Mouse (Mus musculus) kidney, embryonic 16.5 days (tissue): ENCODE results near the gene Hist3h2ba. TPM values are rescaled to one million over a fixed set of nuclear protein-coding genes. Genes with fewer than 3 reads are reported as not detected.

Experiments used
- ATAC-seq: fragments of 200-750 bp; cut with Nextera tagmentation; 2 replicates; pipeline ENCODE4 v1.8.0; 2017; ENCODE audit warnings: moderate TSS enrichment; ENCODE audit not compliant: low FRiP score, low TSS enrichment
- H3K27ac ChIP-seq: fragments of 300-500 bp; sonication (generic); 2 replicates; pipeline ENCODE4 v1.5.1; 2014; ENCODE audit warnings: low read length
- H3K27me3 ChIP-seq: fragments of 300-500 bp; sonication (generic); 2 replicates; pipeline ENCODE4 v1.6.1; 2014; ENCODE audit warnings: low read length, control low read depth, mixed read lengths; ENCODE audit not compliant: insufficient read depth
- H3K36me3 ChIP-seq: fragments of 300-500 bp; sonication (generic); 2 replicates; pipeline ENCODE4 v1.6.1; 2014; ENCODE audit warnings: low read length, control low read depth, mixed read lengths; ENCODE audit not compliant: insufficient read depth
- H3K4me1 ChIP-seq: fragments of 300-500 bp; sonication (generic); 2 replicates; pipeline ENCODE4 v1.6.1; 2014; ENCODE audit warnings: low read length, control low read depth, mixed read lengths; ENCODE audit not compliant: insufficient read depth
- H3K4me2 ChIP-seq: fragments of 300-500 bp; sonication (generic); replicated peaks from 2 replicates; pipeline ENCODE4 v1.6.1; 2014; ENCODE audit warnings: low read depth, low read length
- H3K4me3 ChIP-seq: fragments of 300-500 bp; sonication (generic); 2 replicates; pipeline ENCODE4 v1.5.1; 2014; ENCODE audit warnings: mild to moderate bottlenecking, low read length
- H3K9ac ChIP-seq: fragments of 300-500 bp; sonication (generic); replicated peaks from 2 replicates; pipeline ENCODE4 v1.6.1; 2014; ENCODE audit warnings: low read length
- H3K9me3 ChIP-seq: fragments of 300-500 bp; sonication (generic); 2 replicates; pipeline ENCODE4 v1.6.1; 2016; ENCODE audit warnings: low read length, control low read depth
- WGBS: fragments of 180-500 bp; shearing (Covaris S2); extraction: QIAGEN DNeasy Blood & Tissue Kit; methylation state at CpG from one replicate; pipeline ENCODE4 v1.1.7; 2014; 5-methylcytosine and 5-hydroxymethylcytosine counted together
- polyA plus RNA-seq: library from polyadenylated mRNA; unstranded; fragments of >200 nt; fragmentation: Nextera tagmentation; extraction: Ambion mirVana; gene quantifications from 2 replicates; pipeline ENCODE4 v1.2.1, GENCODE M21; 2015

The Hist3h2ba gene
- polyA plus RNA-seq, 1 experiment from 2014 or later, result 93.4 TPM

DNA sequence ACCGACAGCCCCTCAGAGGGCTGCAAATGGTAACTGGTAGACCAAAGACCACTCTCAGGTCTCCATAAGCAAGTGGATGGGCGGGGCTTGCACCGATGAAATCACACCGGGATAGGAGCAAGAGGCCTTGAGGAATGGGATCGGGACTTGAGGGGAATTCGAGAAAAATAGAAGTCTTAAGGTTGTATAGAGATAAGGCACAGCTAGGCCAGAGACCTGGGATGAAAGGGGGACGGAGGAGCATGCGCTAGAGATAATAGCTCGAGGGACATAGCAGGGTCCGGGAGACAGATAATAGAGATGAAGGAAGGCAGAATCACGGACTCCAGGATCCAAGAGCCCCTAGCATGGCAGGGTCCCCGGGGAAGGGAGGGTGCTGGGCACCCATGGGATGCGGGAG is 10.8 kb upstream of the Hist3h2ba start:
- under 1% methylated on average over 13 of the region's 13 CpGs for WGBS
- Histone ChIP-seq H3K36me3 (peaks cover 28% of the 10 kb centered on the region), H3K9me3 (no peaks in the 10 kb centered on the region), H3K4me1 (peaks cover 17% of the 10 kb centered on the region), H3K9ac (peak overlapping the region; percentile 99), H3K27me3 (no peaks in the 10 kb centered on the region), H3K27ac (peak overlapping the region; percentile 91; the same call in 1 of the 2 replicates), H3K4me2 (peak overlapping the region; percentile 87), H3K4me3 (peak overlapping the region; percentile 86)
- no peak for ATAC-seq

DNA sequence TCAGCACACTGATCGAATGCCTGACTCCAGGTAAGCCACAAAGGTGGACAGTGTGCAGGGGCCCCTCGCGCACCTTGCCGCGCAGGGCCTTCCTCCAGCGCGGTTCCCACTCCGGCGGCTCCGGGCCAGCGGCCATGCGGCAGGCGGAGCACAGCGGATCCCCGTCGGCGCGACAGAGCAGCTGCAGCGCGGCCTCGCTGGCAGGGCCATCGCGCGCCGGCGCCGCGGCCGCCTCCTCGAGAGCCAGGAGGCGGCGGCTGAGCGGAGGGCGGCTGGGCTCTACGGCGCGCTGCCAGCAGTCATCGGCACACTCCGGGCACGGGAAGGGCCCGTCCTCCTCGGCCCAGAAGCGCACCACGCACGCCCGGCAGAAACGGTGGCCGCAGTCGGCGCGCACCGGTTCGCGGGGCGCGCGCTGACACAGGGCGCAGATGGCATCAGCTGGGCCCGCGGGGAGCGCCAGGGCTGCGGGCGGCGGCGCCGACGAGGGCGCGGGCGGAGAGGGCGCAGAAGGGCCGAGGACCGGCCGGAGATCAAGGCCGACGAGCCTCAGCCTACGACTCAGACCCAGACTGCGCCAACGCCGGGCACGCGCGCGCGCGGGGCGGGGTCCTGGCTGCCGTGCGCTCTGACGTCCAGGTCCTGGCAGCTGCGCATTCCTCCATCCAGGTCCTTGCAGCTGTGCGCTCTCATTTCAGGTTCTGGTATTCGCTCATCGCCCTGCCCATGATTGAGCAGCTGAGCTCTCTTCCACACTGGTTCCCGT is 10.2 kb upstream of the Hist3h2ba start, which contains the start of gene Rnf187:
Rnf187 (minus strand) TSS at position 595 of the 766 bp plus-strand sequence.
- Histone ChIP-seq H3K27me3 (no peaks in the 10 kb centered on the region), H3K4me1 (peaks cover 17% of the 10 kb centered on the region), H3K9ac (peak within 1 kb of the TSS; percentile 99), H3K4me2 (peak within 1 kb of the TSS; percentile 87), H3K9me3 (no peaks in the 10 kb centered on the region), H3K36me3 (peaks cover 22% of the 10 kb centered on the region), H3K4me3 (peak within 1 kb of the TSS; percentile 86), H3K27ac (peak within 1 kb of the TSS; percentile 91)
- ATAC-seq, result peak; percentile 98
- WGBS, result under 1% methylated on average over 88 of the region's 95 CpGs

- Histone ChIP-seq H3K27ac (peak overlapping the region; percentile 91), H3K27me3 (no peaks in the 10 kb centered on the region), H3K4me1 (peaks cover 18% of the 10 kb centered on the region), H3K36me3 (peaks cover 17% of the 10 kb centered on the region; the same call in 1 of the 2 replicates), H3K4me3 (peak overlapping the region; percentile 86), H3K9ac (peak overlapping the region; percentile 99), H3K4me2 (peak overlapping the region; percentile 87), H3K9me3 (no peaks in the 10 kb centered on the region)
- 14% methylated on average over 6 of the region's 6 CpGs for WGBS
- no peak for ATAC-seq
Measured at GRCm38 (mm10) chr11:58939088-58939439, 9.7 kb upstream of the Hist3h2ba start.

- H3K27me3 ChIP-seq, result no peaks in the 10 kb centered on the region
- 49% methylated on average over 5 of the region's 5 CpGs for WGBS
- no peak overlapping the region for H3K4me2 ChIP-seq
- no peaks in the 10 kb centered on the region for H3K9me3 ChIP-seq
- H3K4me3 ChIP-seq, result no peak overlapping the region
- no peak for ATAC-seq
- no peak overlapping the region for H3K27ac ChIP-seq
- no peaks in the 10 kb centered on the region for H3K36me3 ChIP-seq
- H3K9ac ChIP-seq, result 0 out of 2 replicates have a peak overlapping the region, but pooled peaks have one; percentile 46
- peaks cover 18% of the 10 kb centered on the region for H3K4me1 ChIP-seq
Measured at GRCm38 (mm10) chr11:58944136-58944535, 4.6 kb upstream of the Hist3h2ba start.

DNA sequence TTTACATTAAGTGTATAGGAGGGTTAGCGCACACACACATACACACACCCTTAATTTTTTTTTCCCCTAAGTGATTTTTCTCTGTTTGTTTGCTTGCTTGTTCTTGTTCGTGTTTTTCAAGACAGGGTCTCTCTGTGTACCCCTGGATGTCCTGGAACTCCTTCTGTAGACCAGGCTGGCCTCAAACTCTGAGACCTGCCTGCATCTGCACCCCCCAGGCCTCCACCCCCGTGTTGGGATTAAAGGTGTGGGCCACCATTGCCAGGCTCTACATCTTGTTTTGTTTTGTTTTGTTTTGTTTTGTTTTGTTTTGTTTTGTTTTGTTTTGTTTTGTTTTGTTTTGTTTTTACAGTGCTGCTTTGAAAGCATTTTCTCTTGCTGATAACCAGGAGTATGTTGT is 1.4 kb upstream of the Hist3h2ba start:
- no peak overlapping the region for H3K9ac ChIP-seq
- no peak for ATAC-seq
- no peaks in the 10 kb centered on the region for H3K27me3 ChIP-seq
- H3K36me3 ChIP-seq, result no peaks in the 10 kb centered on the region
- 77% methylated on average over 3 of the region's 3 CpGs for WGBS
- H3K4me1 ChIP-seq, result peaks cover 14% of the 10 kb centered on the region
- no peak overlapping the region for H3K27ac ChIP-seq
- H3K4me2 ChIP-seq, result no peak overlapping the region
- no peaks in the 10 kb centered on the region for H3K9me3 ChIP-seq
- no peak overlapping the region for H3K4me3 ChIP-seq

- Histone ChIP-seq H3K36me3 (no peaks in the 10 kb centered on the region), H3K4me1 (peaks cover 17% of the 10 kb centered on the region), H3K4me2 (peak overlapping the region; percentile 72), H3K9me3 (no peaks in the 10 kb centered on the region), H3K27me3 (no peaks in the 10 kb centered on the region), H3K9ac (peak overlapping the region; percentile 64), H3K27ac (peak overlapping the region; percentile 96), H3K4me3 (peak overlapping the region; percentile 55)
- WGBS, result 15% methylated on average over 23 of the region's 23 CpGs
- ATAC-seq, result peak; percentile 50
Measured at GRCm38 (mm10) chr11:58947798-58948528, 757 bp upstream of the Hist3h2ba start.

DNA sequence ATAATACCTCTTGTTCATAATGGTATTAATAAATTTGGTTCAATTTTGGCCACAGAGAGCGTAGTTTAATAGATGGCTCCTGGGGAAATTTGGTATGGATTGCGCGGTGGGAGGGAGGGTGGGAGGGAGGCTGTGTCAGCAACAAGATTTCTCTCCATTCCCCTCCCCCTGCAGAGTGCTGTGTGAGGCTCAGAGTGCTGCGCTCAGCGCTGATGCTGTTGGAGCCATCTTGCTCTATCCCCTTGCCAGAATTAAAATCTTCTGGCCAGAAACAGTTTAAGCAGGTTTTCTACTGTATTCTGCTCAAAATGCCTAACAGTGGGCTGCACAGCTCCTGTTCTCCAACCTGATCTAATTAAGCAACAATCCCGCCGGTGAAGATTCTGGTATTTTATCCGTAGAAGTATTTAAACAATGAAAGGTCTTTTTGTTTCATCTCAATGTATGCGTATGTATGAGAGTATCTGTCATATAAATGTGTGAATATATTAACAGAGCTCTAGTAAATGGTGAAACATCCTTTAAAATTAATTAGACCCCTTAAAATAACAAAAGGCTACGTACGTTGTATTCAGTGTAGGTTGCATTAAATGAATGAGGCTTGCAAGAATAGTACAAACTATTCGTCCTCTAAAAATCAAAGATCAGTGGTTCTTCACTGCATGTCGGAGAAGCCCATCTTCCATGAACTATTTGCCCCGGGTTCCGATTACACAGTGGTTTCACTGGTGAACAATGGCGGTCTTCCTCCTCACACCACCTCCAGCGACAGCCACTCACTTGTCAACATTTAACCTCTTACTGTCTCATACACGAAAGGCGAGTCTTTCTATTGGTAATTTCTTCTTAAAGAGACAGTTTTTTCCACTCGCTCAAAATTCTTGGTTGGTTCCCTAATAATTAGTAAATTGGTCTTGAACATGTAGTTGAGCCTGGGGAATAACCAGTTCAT is 1.0 kb downstream of the Hist3h2ba start:
- H3K9me3 ChIP-seq, result no peaks in the 10 kb centered on the region
- ATAC-seq, result peak; percentile 43; the same call in 1 of the 2 replicates
- H3K27ac ChIP-seq, result peak overlapping the region; percentile 96
- peaks cover 19% of the 10 kb centered on the region for H3K4me1 ChIP-seq
- peak overlapping the region; percentile 74 for H3K9ac ChIP-seq
- WGBS, result 7% methylated on average over 20 of the region's 20 CpGs
- H3K36me3 ChIP-seq, result no peaks in the 10 kb centered on the region
- H3K4me2 ChIP-seq, result peak overlapping the region; percentile 72
- H3K4me3 ChIP-seq, result peak overlapping the region; percentile 55
- H3K27me3 ChIP-seq, result no peaks in the 10 kb centered on the region

- WGBS, result 68% methylated on average over 5 of the region's 5 CpGs
- H3K4me2 ChIP-seq, result no peak overlapping the region
- peaks cover 19% of the 10 kb centered on the region for H3K4me1 ChIP-seq
- no peak overlapping the region for H3K27ac ChIP-seq
- H3K9me3 ChIP-seq, result no peaks in the 10 kb centered on the region
- no peaks in the 10 kb centered on the region for H3K36me3 ChIP-seq
- no peak overlapping the region for H3K9ac ChIP-seq
- no peak for ATAC-seq
- no peak overlapping the region for H3K4me3 ChIP-seq
- H3K27me3 ChIP-seq, result no peaks in the 10 kb centered on the region
Measured at GRCm38 (mm10) chr11:58951210-58951609, 2.5 kb downstream of the Hist3h2ba start.
